Comparison of ENCODE assay signal across 22 mouse cellular contexts in the genomic region with DNA sequence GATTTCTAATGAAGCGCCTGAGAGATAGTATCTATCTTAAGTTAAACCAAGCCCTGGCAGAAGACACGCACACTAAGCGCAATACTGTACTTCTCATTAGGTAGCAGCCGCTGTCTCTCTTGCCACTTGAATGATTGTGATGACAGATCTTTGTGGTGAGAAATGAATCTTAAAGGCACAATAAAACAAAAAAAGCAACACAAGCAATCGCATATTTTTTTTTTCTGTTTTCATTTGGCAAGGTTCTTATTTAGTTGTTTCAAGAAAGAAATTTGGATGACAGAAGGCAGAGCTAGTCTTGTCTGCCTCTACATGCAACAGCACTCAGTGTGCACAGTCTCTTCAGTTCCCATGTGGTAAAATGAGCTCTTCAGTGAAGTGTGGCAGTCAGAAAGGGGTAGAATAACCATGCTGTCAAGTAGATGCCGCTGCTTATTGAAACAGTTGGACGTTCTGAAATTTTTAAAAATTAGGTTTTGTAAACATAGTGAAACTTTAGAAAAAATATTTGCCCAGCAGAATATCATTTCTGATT.
DNase-seq lines count a peak whose midpoint lies in the region; ATAC-seq and TF ChIP-seq lines count a peak whose summit lies in the region.
"Had no signal": no experiment of that assay in that cellular context is flagged by ENCODE, and none has a peak within 500 bp of the region (broad histone marks: within the 10 kb centered on the region; RNA-seq: fewer than 3 reads in every experiment).

No protein-coding gene starts in this region.

- no peak overlapping the region for H3K4me3 ChIP-seq in forebrain, embryonic 15.5 days
- no peak overlapping the region for H3K4me3 ChIP-seq in forebrain, embryonic 10.5 days
- H3K4me3 ChIP-seq in left cerebral cortex, adult 2 months = no peak overlapping the region
- H3K4me3 ChIP-seq in kidney, embryonic 16.5 days (ENCODE audit: low read length) = no peak overlapping the region
- H3K4me3 ChIP-seq: gastrocnemius, adult 2 months; hindbrain, embryonic 12.5 days; hindbrain, embryonic 15.5 days had no signal

- no peak for DNase-seq in forebrain, embryonic 10.5 days (ENCODE audit: extremely low spot score, low spot score)
- no peak for DNase-seq in left cerebral cortex, adult 2 months (ENCODE audit: extremely low spot score in 1 of 2, low spot score in 2 of 2)
- no peak for DNase-seq in left cerebral cortex, adult 18-20 months (ENCODE audit: low spot score in 2 of 2)
- peak; percentile 50 for DNase-seq in brain, embryonic 18.5 days (ENCODE audit: low read depth, low spot score)
- DNase-seq: adrenal gland, adult 8-10 months; adrenal gland, postnatal 25 days; cerebellum, adult 18-20 months; cerebellum, adult 9-10 months; cerebellum, postnatal 14 days; gastrocnemius, adult 2 months; gastrocnemius, postnatal 14 days; heart, adult 11 months; kidney, adult 2 months had no signal

- H3K9ac ChIP-seq in forebrain, embryonic 15.5 days (replicated peaks) = no peak overlapping the region
- no peak overlapping the region for H3K9ac ChIP-seq in kidney, embryonic 16.5 days (replicated peaks; ENCODE audit: low read length)
- H3K9ac ChIP-seq: hindbrain, embryonic 12.5 days; hindbrain, embryonic 15.5 days had no signal

- WGBS in forebrain, embryonic 15.5 days = 63% methylated on average over 7 of the region's 7 CpGs
- 90% methylated on average over 7 of the region's 7 CpGs for WGBS in forebrain, embryonic 10.5 days
- 78% methylated on average over 7 of the region's 7 CpGs for WGBS in kidney, embryonic 16.5 days

- peak overlapping the region; percentile 54 for H3K27ac ChIP-seq in forebrain, embryonic 15.5 days (replicated peaks)
- H3K27ac ChIP-seq in forebrain, embryonic 10.5 days = no peak overlapping the region
- peak overlapping the region; percentile 13; the same call in 1 of the 2 replicates for H3K27ac ChIP-seq in left cerebral cortex, adult 2 months
- no peak overlapping the region for H3K27ac ChIP-seq in kidney, embryonic 16.5 days (ENCODE audit: low read length)
- H3K27ac ChIP-seq: gastrocnemius, adult 2 months; hindbrain, embryonic 12.5 days; hindbrain, embryonic 15.5 days had no signal

- H3K4me1 ChIP-seq in forebrain, embryonic 15.5 days = peaks cover 18% of the 10 kb centered on the region
- H3K4me1 ChIP-seq in forebrain, embryonic 10.5 days = no peaks in the 10 kb centered on the region
- no peaks in the 10 kb centered on the region for H3K4me1 ChIP-seq in kidney, embryonic 16.5 days (ENCODE audit: insufficient read depth, low read length)
- H3K4me1 ChIP-seq: hindbrain, embryonic 12.5 days; hindbrain, embryonic 15.5 days had no signal

- TF ChIP-seq CTCF in left cerebral cortex, adult 2 months (IDR thresholded peaks at IDR 0.05) = no peak

- H3K4me2 ChIP-seq in forebrain, embryonic 15.5 days (replicated peaks) = no peak overlapping the region
- H3K4me2 ChIP-seq in kidney, embryonic 16.5 days (replicated peaks; ENCODE audit: low read depth, low read length) = no peak overlapping the region
- H3K4me2 ChIP-seq: heart, embryonic 11.5 days; hindbrain, embryonic 12.5 days; hindbrain, embryonic 15.5 days had no signal

- ATAC-seq in forebrain, embryonic 15.5 days (replicated peaks) = peak; percentile 74
- ATAC-seq in kidney, embryonic 16.5 days (ENCODE audit: low FRiP score, low TSS enrichment) = no peak
- no peak for ATAC-seq in monocyte, adult 5-6 weeks (replicated peaks; ENCODE audit: insufficient number of reproducible peaks, low FRiP score, low TSS enrichment, poor library complexity, severe bottlenecking)
- ATAC-seq: activated CD4-positive, CD25-positive, alpha-beta regulatory T cell, adult 4 months; CD4-positive, CD25-positive, alpha-beta regulatory T cell, adult 4 months; intestine, postnatal 0 days had no signal

- intact Hi-C loops in left cerebral cortex, adult 2 months (cut with DNase I) = loop anchor here (2.0 kb wide), 1 partner anchor 16 kb away; no protein-coding TSS in a partner anchor

- H3K36me3 ChIP-seq in forebrain, embryonic 15.5 days = no peaks in the 10 kb centered on the region
- no peaks in the 10 kb centered on the region for H3K36me3 ChIP-seq in forebrain, embryonic 10.5 days (replicated peaks)
- no peaks in the 10 kb centered on the region for H3K36me3 ChIP-seq in kidney, embryonic 16.5 days (ENCODE audit: insufficient read depth, low read length)
- H3K36me3 ChIP-seq: hindbrain, embryonic 12.5 days; hindbrain, embryonic 15.5 days had no signal

- H3K27me3 ChIP-seq in forebrain, embryonic 15.5 days = no peaks in the 10 kb centered on the region
- no peaks in the 10 kb centered on the region for H3K27me3 ChIP-seq in forebrain, embryonic 10.5 days (ENCODE audit: poor library complexity, severe bottlenecking)
- H3K27me3 ChIP-seq in kidney, embryonic 16.5 days (ENCODE audit: insufficient read depth, low read length) = no peaks in the 10 kb centered on the region
- H3K27me3 ChIP-seq: hindbrain, embryonic 12.5 days; hindbrain, embryonic 15.5 days had no signal

- H3K9me3 ChIP-seq in forebrain, embryonic 15.5 days = no peaks in the 10 kb centered on the region
- no peaks in the 10 kb centered on the region for H3K9me3 ChIP-seq in forebrain, embryonic 10.5 days
- no peaks in the 10 kb centered on the region for H3K9me3 ChIP-seq in kidney, embryonic 16.5 days (ENCODE audit: low read length)
- H3K9me3 ChIP-seq: hindbrain, embryonic 12.5 days; hindbrain, embryonic 15.5 days had no signal

Comparison
In these comparisons a context has a peak if more than half of its experiments do, and no peak if none do; other contexts are left out.
1. H3K27ac ChIP-seq: peak in forebrain, embryonic 15.5 days (single experiment) and left cerebral cortex, adult 2 months (single experiment); none in forebrain, embryonic 10.5 days (single experiment) and kidney, embryonic 16.5 days (single experiment).